Mouse (Mus musculus): ENCODE results near the gene Aox3.

The Aox3 gene

GRCm38 (mm10) chr1:58198386-58198785 lies 85.5 kb downstream of the Aox3 start:
- no peak for DNase-seq (ENCODE audit: low spot score in 2 of 2)

- DNase-seq (ENCODE audit: low spot score in 2 of 2): peak; percentile 74 to 78
Measured at GRCm38 (mm10) chr1:58210203-58210602, 97.3 kb downstream of the Aox3 start, which contains the start of gene Aox4. Gene Aox4 (plus strand): TSS chr1:58210397.

GRCm38 (mm10) chr1:58212805-58213204 lies 99.9 kb downstream of the Aox3 start:
- no peak for DNase-seq (ENCODE audit: low spot score in 2 of 2)

GRCm38 (mm10) chr1:58213838-58214237 lies 100.9 kb downstream of the Aox3 start:
- DNase-seq (ENCODE audit: low spot score in 2 of 2): no peak

- DNase-seq (ENCODE audit: low spot score in 2 of 2): no peak
Measured at GRCm38 (mm10) chr1:58215353-58215752, 102.4 kb downstream of the Aox3 start.

- DNase-seq (ENCODE audit: low spot score in 2 of 2): no peak
Measured at GRCm38 (mm10) chr1:58215956-58216532, 103.1 kb downstream of the Aox3 start.

- DNase-seq (ENCODE audit: low spot score in 2 of 2): no peak
Measured at GRCm38 (mm10) chr1:58221070-58221469, 108.1 kb downstream of the Aox3 start.

GRCm38 (mm10) chr1:58221879-58222278 lies 108.9 kb downstream of the Aox3 start:
- peak; percentile 40 to 49 for DNase-seq (ENCODE audit: low spot score in 2 of 2)

GRCm38 (mm10) chr1:58228086-58228485 lies 115.2 kb downstream of the Aox3 start:
- DNase-seq (ENCODE audit: low spot score in 2 of 2): no peak

GRCm38 (mm10) chr1:58228916-58229315 lies 116.0 kb downstream of the Aox3 start:
- DNase-seq (ENCODE audit: low spot score in 2 of 2): no peak

GRCm38 (mm10) chr1:58229774-58230173 lies 116.8 kb downstream of the Aox3 start:
- no peak for DNase-seq (ENCODE audit: low spot score in 2 of 2)

- no peak for DNase-seq (ENCODE audit: low spot score in 2 of 2)
Measured at GRCm38 (mm10) chr1:58230542-58230941, 117.6 kb downstream of the Aox3 start.

- no peak for DNase-seq (ENCODE audit: low spot score in 2 of 2)
Measured at GRCm38 (mm10) chr1:58235405-58235804, 122.5 kb downstream of the Aox3 start.

- no peak for DNase-seq (ENCODE audit: low spot score in 2 of 2)
Measured at GRCm38 (mm10) chr1:58237527-58238299, 124.8 kb downstream of the Aox3 start.

- no peak for DNase-seq (ENCODE audit: low spot score in 2 of 2)
Measured at GRCm38 (mm10) chr1:58238440-58238839, 125.5 kb downstream of the Aox3 start.

GRCm38 (mm10) chr1:58238961-58239360 lies 126.0 kb downstream of the Aox3 start:
- DNase-seq (ENCODE audit: low spot score in 2 of 2): no peak

- no peak for DNase-seq (ENCODE audit: low spot score in 2 of 2)
Measured at GRCm38 (mm10) chr1:58240347-58240746, 127.4 kb downstream of the Aox3 start.

GRCm38 (mm10) chr1:58244487-58244886 lies 131.6 kb downstream of the Aox3 start:
- DNase-seq (ENCODE audit: low spot score in 2 of 2): no peak

GRCm38 (mm10) chr1:58248518-58248917 lies 135.6 kb downstream of the Aox3 start:
- DNase-seq (ENCODE audit: low spot score in 2 of 2): no peak
